Mouse (Mus musculus) olfactory bulb, adult 2 months (tissue): ENCODE data around the gene Ppp1r32.

Source experiments
- CTCF ChIP-seq: fragments of 200-500 bp; IDR thresholded peaks from 2 replicates; pipeline ENCODE4 v1.5.1; 2012; ENCODE audit warnings: low read depth, mild to moderate bottlenecking, low read length, moderate library complexity; ENCODE audit not compliant: insufficient read depth
- POLR2A ChIP-seq: fragments of 200-500 bp; IDR thresholded peaks from 2 replicates; pipeline ENCODE4 v1.6.1; 2012; ENCODE audit warnings: mild to moderate bottlenecking, low read depth, low read length, moderate library complexity; ENCODE audit not compliant: insufficient read depth

DNA sequence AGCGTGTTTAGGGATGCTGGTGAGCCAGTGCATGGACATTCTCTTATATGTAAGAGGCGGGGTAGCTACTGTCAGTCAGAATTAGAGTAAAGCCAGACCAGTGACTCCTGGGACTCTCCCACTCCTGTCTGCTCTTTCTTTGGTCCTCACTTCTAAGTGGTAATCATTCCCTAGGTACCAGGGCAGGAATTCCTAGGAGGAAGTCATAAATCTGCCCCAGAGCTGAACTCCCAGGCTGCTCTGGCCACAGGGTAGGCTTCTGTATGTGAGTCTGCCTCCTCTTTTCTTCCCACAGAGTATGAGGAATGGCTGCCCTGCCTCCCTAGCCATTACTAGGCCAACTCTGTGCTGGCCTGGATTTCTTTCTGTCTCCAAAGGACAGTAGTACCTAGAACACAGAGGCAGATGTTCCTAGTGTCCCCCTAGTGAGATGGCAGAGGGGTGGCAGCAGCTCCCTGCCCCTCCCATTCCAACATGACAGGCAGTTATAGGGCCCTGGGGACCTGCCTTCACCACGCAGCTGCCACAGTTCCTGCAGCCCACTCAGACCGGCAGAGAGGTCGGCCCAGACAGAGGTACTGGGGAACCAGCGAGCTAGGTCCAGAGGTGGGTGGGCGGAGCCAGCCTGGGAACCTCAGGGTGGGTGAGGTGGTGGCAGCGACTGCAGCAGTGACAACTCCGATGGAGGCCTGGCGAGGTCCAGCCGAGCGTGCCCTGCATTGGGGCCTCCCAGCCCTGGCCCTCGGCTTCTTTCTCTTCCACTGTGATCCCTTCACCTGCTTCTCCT is 57.1 kb downstream of the Ppp1r32 start:
- TF ChIP-seq POLR2A (no peak), CTCF (no peak)
